Mouse (Mus musculus): ENCODE data around the gene Clic6. TPM values are rescaled to one million over a fixed set of nuclear protein-coding genes. Genes with fewer than 3 reads are reported as not detected.

The Clic6 gene
- polyA plus RNA-seq, 1 experiment from 2014 or later, result 7.1 TPM

DNA sequence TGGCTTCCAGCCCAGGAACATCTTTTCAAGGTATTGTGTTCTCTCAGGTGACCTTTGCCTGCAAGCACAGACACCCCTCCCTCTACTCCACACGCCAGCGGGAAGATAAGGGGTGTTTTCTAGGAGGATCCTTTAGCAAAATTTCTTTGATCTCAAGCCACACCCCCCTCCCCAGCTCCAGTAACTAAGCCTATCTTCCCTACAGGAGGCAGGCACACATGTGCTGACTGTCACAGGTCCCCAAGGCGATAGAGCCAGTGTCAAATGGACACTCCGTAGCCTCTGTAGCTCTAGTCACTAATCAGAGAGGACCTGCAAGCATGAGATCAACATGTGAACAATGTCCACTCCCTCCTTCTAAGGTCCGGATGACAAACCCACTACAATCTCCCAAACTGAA, 80.6 kb downstream of the Clic6 start:
- ATAC-seq (replicated peaks; ENCODE audit: low FRiP score, low read depth), result no peak
- TF ChIP-seq CTCF (IDR thresholded peaks at IDR 0.05; ENCODE audit: low read depth), result no peak
- H3K9me3 ChIP-seq (replicated peaks; ENCODE audit: low read length), result no peaks in the 10 kb centered on the region
- no peak overlapping the region for H3K9ac ChIP-seq (ENCODE audit: low read depth, low read length)
- no peak overlapping the region for H3K27ac ChIP-seq
- H3K4me2 ChIP-seq (ENCODE audit: low read length), result no peak overlapping the region
- 0 out of 2 replicates have a peak, but pooled peaks cover 4% of the 10 kb centered on the region for H3K4me1 ChIP-seq (replicated peaks; ENCODE audit: insufficient read depth, low read length)
- no peak overlapping the region for H3K4me3 ChIP-seq (replicated peaks; ENCODE audit: low read depth, low read length)
- H3K36me3 ChIP-seq (ENCODE audit: insufficient read depth, low read length), result no peaks in the 10 kb centered on the region
- DNase-seq (ENCODE audit: low spot score), result no peak
- WGBS, result 20% methylated on average over 5 of the region's 5 CpGs
- H3K27me3 ChIP-seq (ENCODE audit: insufficient read depth, low read length), result no peaks in the 10 kb centered on the region

DNA sequence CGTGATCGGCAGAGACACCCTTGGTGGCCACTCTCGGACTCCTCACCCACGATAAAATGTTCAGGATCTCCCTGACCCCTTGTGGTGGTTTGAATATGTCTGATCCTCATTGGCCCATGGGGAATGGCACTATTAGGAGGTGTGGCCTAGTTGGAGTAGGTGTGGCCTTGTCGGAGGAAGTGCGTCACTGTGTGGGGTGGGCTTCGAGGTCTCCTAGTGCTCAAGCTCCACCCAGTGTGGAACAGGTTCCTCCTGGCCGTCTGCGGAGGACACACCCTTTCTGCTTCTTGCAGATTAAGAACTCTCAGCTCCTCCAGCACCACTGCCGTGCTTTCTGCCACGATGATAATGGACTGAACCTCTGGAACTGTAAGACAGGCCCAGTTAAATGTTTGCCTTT, 85.7 kb downstream of the Clic6 start:
- ATAC-seq (replicated peaks; ENCODE audit: low FRiP score, low read depth) (no peak), DNase-seq (ENCODE audit: low spot score) (no peak)
- no peak overlapping the region for H3K9ac ChIP-seq (ENCODE audit: low read depth, low read length)
- no peaks in the 10 kb centered on the region for H3K9me3 ChIP-seq (replicated peaks; ENCODE audit: low read length)
- no peaks in the 10 kb centered on the region for H3K4me1 ChIP-seq (replicated peaks; ENCODE audit: insufficient read depth, low read length)
- H3K27me3 ChIP-seq (ENCODE audit: insufficient read depth, low read length), result no peaks in the 10 kb centered on the region
- H3K27ac ChIP-seq, result no peak overlapping the region
- WGBS, result 95% methylated on average over 11 of the region's 11 CpGs
- TF ChIP-seq CTCF (IDR thresholded peaks at IDR 0.05; ENCODE audit: low read depth), result no peak
- no peaks in the 10 kb centered on the region for H3K36me3 ChIP-seq (ENCODE audit: insufficient read depth, low read length)
- no peak overlapping the region for H3K4me2 ChIP-seq (ENCODE audit: low read length)
- H3K4me3 ChIP-seq (replicated peaks; ENCODE audit: low read depth, low read length), result no peak overlapping the region

DNA sequence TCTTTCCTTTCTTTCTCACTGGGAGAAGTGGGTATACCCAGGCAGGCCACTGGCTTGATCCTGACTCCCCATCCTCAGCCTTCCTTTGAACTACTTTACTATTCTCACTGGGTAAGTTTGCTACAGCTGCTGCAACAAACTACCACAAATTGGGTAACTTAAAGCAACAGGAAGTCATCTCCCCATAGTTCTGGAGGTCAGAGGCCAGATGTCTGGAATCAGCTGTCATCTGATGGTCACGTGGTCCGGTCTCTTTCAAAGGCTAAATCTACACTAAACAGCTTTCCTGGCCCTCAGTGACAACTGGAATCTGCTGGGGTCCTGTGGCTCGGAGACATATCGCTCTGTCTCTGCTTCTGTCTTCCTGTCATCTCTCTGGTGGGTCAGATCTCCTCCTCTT, 87.7 kb downstream of the Clic6 start:
- DNase-seq (ENCODE audit: low spot score), result peak; percentile 30
- Histone ChIP-seq H3K27me3 (ENCODE audit: insufficient read depth, low read length) (no peaks in the 10 kb centered on the region), H3K4me1 (replicated peaks; ENCODE audit: insufficient read depth, low read length) (no peaks in the 10 kb centered on the region), H3K9ac (ENCODE audit: low read depth, low read length) (no peak overlapping the region), H3K27ac (no peak overlapping the region), H3K9me3 (replicated peaks; ENCODE audit: low read length) (no peaks in the 10 kb centered on the region), H3K4me3 (replicated peaks; ENCODE audit: low read depth, low read length) (no peak overlapping the region), H3K4me2 (ENCODE audit: low read length) (no peak overlapping the region), H3K36me3 (ENCODE audit: insufficient read depth, low read length) (no peaks in the 10 kb centered on the region)
- TF ChIP-seq CTCF (IDR thresholded peaks at IDR 0.05; ENCODE audit: low read depth), result no peak
- ATAC-seq (replicated peaks; ENCODE audit: low FRiP score, low read depth), result no peak
- WGBS, result 60% methylated on average over 4 of the region's 4 CpGs

DNA sequence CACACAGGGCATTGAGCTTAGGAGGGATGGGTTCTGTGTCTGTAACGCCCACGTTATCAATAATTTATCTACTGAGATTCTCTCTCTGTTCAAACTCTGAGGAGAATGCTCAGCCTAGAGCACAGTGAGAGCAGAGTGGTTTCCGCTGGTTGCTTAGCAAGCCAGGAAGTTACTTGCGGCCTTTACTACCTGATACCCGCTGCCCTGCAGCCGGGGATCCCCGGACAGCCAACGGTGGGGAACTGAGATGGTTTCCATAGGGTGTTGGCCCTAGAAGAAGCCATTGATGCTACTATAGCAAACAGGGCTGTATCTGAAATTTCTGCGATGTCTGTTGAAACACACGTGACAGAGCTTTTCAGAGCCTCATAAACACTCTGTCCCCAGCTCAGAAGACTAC, 90.3 kb downstream of the Clic6 start:
- no peaks in the 10 kb centered on the region for H3K27me3 ChIP-seq (ENCODE audit: insufficient read depth, low read length)
- H3K4me3 ChIP-seq (replicated peaks; ENCODE audit: low read depth, low read length), result no peak overlapping the region
- no peak overlapping the region for H3K27ac ChIP-seq
- no peak for TF ChIP-seq CTCF (IDR thresholded peaks at IDR 0.05; ENCODE audit: low read depth)
- no peaks in the 10 kb centered on the region for H3K36me3 ChIP-seq (ENCODE audit: insufficient read depth, low read length)
- H3K9me3 ChIP-seq (replicated peaks; ENCODE audit: low read length), result no peaks in the 10 kb centered on the region
- ATAC-seq (replicated peaks; ENCODE audit: low FRiP score, low read depth) (no peak), DNase-seq (ENCODE audit: low spot score) (no peak)
- no peaks in the 10 kb centered on the region for H3K4me1 ChIP-seq (replicated peaks; ENCODE audit: insufficient read depth, low read length)
- H3K4me2 ChIP-seq (ENCODE audit: low read length), result no peak overlapping the region
- no peak overlapping the region for H3K9ac ChIP-seq (ENCODE audit: low read depth, low read length)
- 68% methylated on average over 10 of the region's 10 CpGs for WGBS

DNA sequence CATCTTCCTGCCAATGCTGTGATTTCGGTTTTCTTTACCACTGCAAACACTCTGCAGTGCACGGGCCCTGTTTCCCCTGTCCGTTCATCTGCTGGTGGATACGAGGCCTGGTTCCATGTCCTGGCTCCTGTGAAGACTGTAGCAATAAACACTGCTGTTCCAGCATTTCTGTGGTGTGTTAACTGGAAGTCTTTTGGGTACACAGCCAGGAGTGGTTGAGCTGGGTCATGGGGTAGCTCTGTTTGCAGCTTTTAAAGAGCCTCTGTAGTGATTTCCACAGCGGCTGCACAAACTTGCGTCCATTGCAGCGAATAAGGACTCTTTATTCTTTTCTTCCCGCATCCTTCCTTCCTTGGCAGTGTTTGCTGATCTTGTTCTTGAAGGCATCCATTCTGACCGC, 91.8 kb downstream of the Clic6 start:
- Histone ChIP-seq H3K27me3 (ENCODE audit: insufficient read depth, low read length) (no peaks in the 10 kb centered on the region), H3K4me3 (replicated peaks; ENCODE audit: low read depth, low read length) (no peak overlapping the region), H3K4me1 (replicated peaks; ENCODE audit: insufficient read depth, low read length) (no peaks in the 10 kb centered on the region), H3K9ac (ENCODE audit: low read depth, low read length) (no peak overlapping the region), H3K9me3 (replicated peaks; ENCODE audit: low read length) (no peaks in the 10 kb centered on the region), H3K27ac (no peak overlapping the region), H3K4me2 (ENCODE audit: low read length) (no peak overlapping the region), H3K36me3 (ENCODE audit: insufficient read depth, low read length) (no peaks in the 10 kb centered on the region)
- no peak for ATAC-seq (replicated peaks; ENCODE audit: low FRiP score, low read depth)
- WGBS, result 81% methylated on average over 9 of the region's 9 CpGs
- DNase-seq (ENCODE audit: low spot score), result no peak
- TF ChIP-seq CTCF (IDR thresholded peaks at IDR 0.05; ENCODE audit: low read depth), result no peak

DNA sequence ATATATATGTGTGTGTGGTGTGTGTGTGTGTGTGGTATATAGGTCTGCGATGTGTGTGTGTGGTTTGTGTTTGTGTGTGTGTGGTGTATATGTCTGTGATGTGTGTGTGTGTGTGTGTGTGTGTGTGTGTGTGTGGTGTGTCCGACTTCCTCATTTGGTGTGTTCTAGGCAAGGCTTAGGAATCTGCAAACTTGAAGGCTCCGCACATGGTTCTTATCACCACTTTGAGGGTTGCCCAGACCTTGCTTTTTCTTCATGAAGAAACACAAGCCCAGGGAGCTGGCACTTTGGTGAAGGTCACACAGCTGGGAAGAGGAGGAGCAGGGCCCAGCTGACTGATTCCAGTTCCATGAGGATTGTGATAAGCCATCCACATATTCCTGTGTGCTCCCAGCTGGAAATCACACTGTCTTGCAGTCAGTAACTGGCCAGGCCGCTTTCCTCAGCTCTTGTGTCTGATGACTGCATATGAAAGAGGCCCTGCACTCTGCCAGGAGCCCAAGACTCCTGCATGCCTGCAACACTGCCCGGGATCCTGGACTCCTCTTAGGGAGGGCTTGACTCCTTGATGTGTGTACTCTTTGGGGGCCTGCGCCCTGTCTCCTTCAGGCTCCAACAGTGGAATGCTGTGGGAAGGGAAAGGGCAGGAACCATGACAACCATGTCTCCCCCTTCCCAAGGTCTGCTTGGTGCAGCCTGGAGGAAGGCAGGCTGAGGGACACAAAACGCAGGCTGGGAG, 93.5 kb downstream of the Clic6 start:
- Histone ChIP-seq H3K4me3 (replicated peaks; ENCODE audit: low read depth, low read length) (no peak overlapping the region), H3K36me3 (ENCODE audit: insufficient read depth, low read length) (no peaks in the 10 kb centered on the region), H3K27me3 (ENCODE audit: insufficient read depth, low read length) (no peaks in the 10 kb centered on the region), H3K27ac (no peak overlapping the region), H3K9ac (ENCODE audit: low read depth, low read length) (no peak overlapping the region), H3K4me2 (ENCODE audit: low read length) (no peak overlapping the region), H3K9me3 (replicated peaks; ENCODE audit: low read length) (no peaks in the 10 kb centered on the region), H3K4me1 (replicated peaks; ENCODE audit: insufficient read depth, low read length) (no peaks in the 10 kb centered on the region)
- no peak for TF ChIP-seq CTCF (IDR thresholded peaks at IDR 0.05; ENCODE audit: low read depth)
- no peak for ATAC-seq (replicated peaks; ENCODE audit: low FRiP score, low read depth)
- WGBS, result 67% methylated on average over 7 of the region's 7 CpGs
- peak; percentile 19 for DNase-seq (ENCODE audit: low spot score)

DNA sequence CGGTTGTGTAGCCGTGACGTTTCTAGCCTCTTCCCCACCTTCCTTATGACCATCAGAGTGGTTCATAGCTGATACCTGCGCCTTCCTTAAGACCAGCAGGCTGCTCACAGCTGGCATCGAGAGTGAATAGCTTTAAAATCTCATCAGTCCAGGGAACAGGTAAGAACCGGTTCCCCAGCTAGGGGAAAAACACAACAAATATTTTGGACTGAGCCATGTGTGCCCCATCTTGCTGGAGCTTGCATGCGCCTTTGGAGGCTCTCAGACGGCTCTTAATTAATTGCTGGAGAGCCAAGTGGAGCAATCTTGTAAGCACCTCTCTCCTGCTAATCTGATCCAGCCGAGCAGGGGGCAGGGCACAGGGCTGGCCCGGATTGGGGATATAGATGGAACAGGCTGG, 95.4 kb downstream of the Clic6 start:
- 72% methylated on average over 10 of the region's 10 CpGs for WGBS
- H3K27ac ChIP-seq, result no peak overlapping the region
- ATAC-seq (replicated peaks; ENCODE audit: low FRiP score, low read depth) (no peak), DNase-seq (ENCODE audit: low spot score) (no peak)
- no peaks in the 10 kb centered on the region for H3K4me1 ChIP-seq (replicated peaks; ENCODE audit: insufficient read depth, low read length)
- H3K4me3 ChIP-seq (replicated peaks; ENCODE audit: low read depth, low read length), result no peak overlapping the region
- no peak overlapping the region for H3K4me2 ChIP-seq (ENCODE audit: low read length)
- TF ChIP-seq CTCF (IDR thresholded peaks at IDR 0.05; ENCODE audit: low read depth), result no peak
- no peak overlapping the region for H3K9ac ChIP-seq (ENCODE audit: low read depth, low read length)
- H3K27me3 ChIP-seq (ENCODE audit: insufficient read depth, low read length), result no peaks in the 10 kb centered on the region
- H3K36me3 ChIP-seq (ENCODE audit: insufficient read depth, low read length), result no peaks in the 10 kb centered on the region
- no peaks in the 10 kb centered on the region for H3K9me3 ChIP-seq (replicated peaks; ENCODE audit: low read length)
